9 mouse cellular contexts compared by ENCODE assay signal in genomic region chr3:41348795-41349194, GRCm38 (mm10).
DNase-seq lines count a peak whose midpoint lies in the region; ATAC-seq lines count a peak whose summit lies in the region.
"Had no signal": no experiment of that assay in that cellular context is flagged by ENCODE, and none has a peak within 500 bp of the region (broad histone marks: within the 10 kb centered on the region; RNA-seq: fewer than 3 reads in every experiment).

No protein-coding gene starts in this region.

- WGBS in forebrain, embryonic 13.5 days = 72% methylated on average over 1 of the region's 1 CpGs
- 68% methylated on average over 1 of the region's 1 CpGs for WGBS in forebrain, embryonic 12.5 days

- DNase-seq in urinary bladder, postnatal 14 days (ENCODE audit: low spot score) = peak; percentile 44
- no peak for DNase-seq in urinary bladder, adult 2 months (ENCODE audit: low spot score)
- DNase-seq in embryo, embryonic 10 days (ENCODE audit: low spot score) = peak; percentile 57
- peak; percentile 47 for DNase-seq in kidney, postnatal 14 days
- peak; percentile 38 for DNase-seq in mesoderm, embryonic 11.5 days (ENCODE audit: low read depth, low spot score)
- DNase-seq in thymus, postnatal 4 days = peak; percentile 65

- H3K9me3 ChIP-seq in forebrain, embryonic 13.5 days (replicated peaks) = no peaks in the 10 kb centered on the region
- H3K9me3 ChIP-seq in forebrain, embryonic 12.5 days = no peaks in the 10 kb centered on the region
- H3K9me3 ChIP-seq: neural tube, embryonic 13.5 days had no signal

- H3K27me3 ChIP-seq in forebrain, embryonic 13.5 days = no peaks in the 10 kb centered on the region
- H3K27me3 ChIP-seq in forebrain, embryonic 12.5 days = no peaks in the 10 kb centered on the region
- H3K27me3 ChIP-seq: neural tube, embryonic 13.5 days had no signal

- H3K4me3 ChIP-seq in forebrain, embryonic 13.5 days = no peak overlapping the region
- H3K4me3 ChIP-seq in forebrain, embryonic 12.5 days (replicated peaks) = no peak overlapping the region
- H3K4me3 ChIP-seq: neural tube, embryonic 13.5 days had no signal

- ATAC-seq in forebrain, embryonic 13.5 days = 0 out of 2 replicates have a peak, but pooled peaks have one; percentile 27
- ATAC-seq in forebrain, embryonic 12.5 days (ENCODE audit: low FRiP score) = no peak

- peaks cover 4% of the 10 kb centered on the region; the same call in 1 of the 2 replicates for H3K4me1 ChIP-seq in forebrain, embryonic 13.5 days
- H3K4me1 ChIP-seq in forebrain, embryonic 12.5 days = peaks cover 3% of the 10 kb centered on the region; the same call in 1 of the 2 replicates
- H3K4me1 ChIP-seq: neural tube, embryonic 13.5 days had no signal

- H3K36me3 ChIP-seq in forebrain, embryonic 13.5 days (ENCODE audit: poor library complexity, severe bottlenecking) = no peaks in the 10 kb centered on the region
- no peaks in the 10 kb centered on the region for H3K36me3 ChIP-seq in forebrain, embryonic 12.5 days (replicated peaks)
- H3K36me3 ChIP-seq: neural tube, embryonic 13.5 days had no signal

- H3K4me2 ChIP-seq in forebrain, embryonic 13.5 days = no peak overlapping the region
- no peak overlapping the region for H3K4me2 ChIP-seq in forebrain, embryonic 12.5 days
- H3K4me2 ChIP-seq: neural tube, embryonic 13.5 days had no signal

- no peak overlapping the region for H3K9ac ChIP-seq in forebrain, embryonic 13.5 days
- no peak overlapping the region for H3K9ac ChIP-seq in forebrain, embryonic 12.5 days
- H3K9ac ChIP-seq: neural tube, embryonic 13.5 days had no signal

- no peak overlapping the region for H3K27ac ChIP-seq in forebrain, embryonic 13.5 days
- no peak overlapping the region for H3K27ac ChIP-seq in forebrain, embryonic 12.5 days
- H3K27ac ChIP-seq: neural tube, embryonic 13.5 days had no signal
